ENCODE assay signal across 11 mouse cellular contexts in the genomic region with DNA sequence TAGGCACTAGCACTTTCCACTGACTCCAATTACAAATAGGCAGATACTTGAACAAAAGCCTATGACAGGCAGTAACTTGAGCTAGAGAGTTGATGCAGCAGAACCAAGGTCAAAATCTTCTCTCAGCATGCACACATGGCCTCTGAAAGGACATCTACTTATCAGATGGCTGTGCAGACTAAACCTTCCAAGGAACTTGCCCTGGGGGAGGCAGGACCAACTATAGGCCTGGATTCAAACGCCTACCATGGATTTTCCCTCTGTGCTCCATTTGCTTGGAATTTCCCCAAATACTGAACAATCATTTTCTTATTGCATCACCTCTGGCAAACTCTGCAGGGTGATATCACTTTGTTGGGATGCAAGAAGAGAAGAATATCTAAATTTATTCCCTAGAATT.
A peak's percentile ranks its signal among the peaks of the same experiment; 100 is the strongest.
DNase-seq lines count a peak whose midpoint lies in the region; ATAC-seq and TF ChIP-seq lines count a peak whose summit lies in the region.
"Had no signal": no experiment of that assay in that cellular context is flagged by ENCODE, and none has a peak within 500 bp of the region (broad histone marks: within the 10 kb centered on the region; RNA-seq: fewer than 3 reads in every experiment).

No protein-coding gene starts in this region.

- H3K4me2 ChIP-seq in midbrain, postnatal 0 days (ENCODE audit: low read depth, low read length, poor library complexity, severe bottlenecking) = no peak overlapping the region
- no peak overlapping the region for H3K4me2 ChIP-seq in midbrain, embryonic 16.5 days (ENCODE audit: low read length)
- H3K4me2 ChIP-seq in liver, postnatal 0 days (ENCODE audit: low read depth, low read length) = no peak overlapping the region
- H3K4me2 ChIP-seq: hindbrain, embryonic 15.5 days; limb, embryonic 15.5 days had no signal

- ATAC-seq in midbrain, postnatal 0 days (ENCODE audit: low FRiP score) = no peak
- ATAC-seq in midbrain, embryonic 16.5 days = no peak
- ATAC-seq in liver, postnatal 0 days = no peak

- no peaks in the 10 kb centered on the region for H3K27me3 ChIP-seq in midbrain, postnatal 0 days (ENCODE audit: insufficient read depth, low read length)
- H3K27me3 ChIP-seq in midbrain, embryonic 16.5 days (ENCODE audit: control insufficient read depth, insufficient read depth, low read depth, low read length) = no peaks in the 10 kb centered on the region
- no peaks in the 10 kb centered on the region for H3K27me3 ChIP-seq in liver, postnatal 0 days (ENCODE audit: insufficient read depth, low read length)
- H3K27me3 ChIP-seq: hindbrain, embryonic 15.5 days; limb, embryonic 15.5 days had no signal

- H3K27ac ChIP-seq in midbrain, postnatal 0 days (ENCODE audit: low read depth, low read length) = no peak overlapping the region
- H3K27ac ChIP-seq in midbrain, embryonic 16.5 days (ENCODE audit: low read length) = no peak overlapping the region
- no peak overlapping the region for H3K27ac ChIP-seq in liver, postnatal 0 days (ENCODE audit: low read depth)
- H3K27ac ChIP-seq: hindbrain, embryonic 15.5 days; limb, embryonic 15.5 days had no signal

- TF ChIP-seq EP300 in liver, postnatal 0 days (IDR thresholded peaks at IDR 0.05; ENCODE audit: low read depth) = no peak

- H3K4me1 ChIP-seq in midbrain, postnatal 0 days (ENCODE audit: insufficient read depth, low read length) = no peaks in the 10 kb centered on the region
- no peaks in the 10 kb centered on the region for H3K4me1 ChIP-seq in midbrain, embryonic 16.5 days (ENCODE audit: control insufficient read depth, insufficient read depth, low read length)
- no peaks in the 10 kb centered on the region for H3K4me1 ChIP-seq in liver, postnatal 0 days (ENCODE audit: insufficient read depth)
- H3K4me1 ChIP-seq: hindbrain, embryonic 15.5 days; limb, embryonic 15.5 days had no signal

- H3K9me3 ChIP-seq in midbrain, postnatal 0 days (ENCODE audit: low read length) = no peaks in the 10 kb centered on the region
- H3K9me3 ChIP-seq in midbrain, embryonic 16.5 days (replicated peaks; ENCODE audit: control insufficient read depth, low read length, poor library complexity, severe bottlenecking) = no peaks in the 10 kb centered on the region
- no peaks in the 10 kb centered on the region for H3K9me3 ChIP-seq in liver, postnatal 0 days (ENCODE audit: low read length)
- H3K9me3 ChIP-seq: hindbrain, embryonic 15.5 days; limb, embryonic 15.5 days had no signal

- H3K36me3 ChIP-seq in midbrain, postnatal 0 days (ENCODE audit: insufficient read depth, low read length) = no peaks in the 10 kb centered on the region
- H3K36me3 ChIP-seq in midbrain, embryonic 16.5 days (ENCODE audit: control insufficient read depth, insufficient read depth, low read length) = no peaks in the 10 kb centered on the region
- no peaks in the 10 kb centered on the region for H3K36me3 ChIP-seq in liver, postnatal 0 days (replicated peaks; ENCODE audit: insufficient read depth, low read length)
- H3K36me3 ChIP-seq: hindbrain, embryonic 15.5 days; limb, embryonic 15.5 days had no signal

- peak; percentile 14 for DNase-seq in adrenal gland, adult 8-10 months
- no peak for DNase-seq in adrenal gland, adult 18-20 months (ENCODE audit: low spot score in 2 of 2)
- DNase-seq in midbrain, postnatal 0 days (ENCODE audit: low spot score) = peak; percentile 16
- DNase-seq in gastrocnemius, adult 18-20 months (ENCODE audit: low spot score) = peak; percentile 66
- peak; percentile 20 for DNase-seq in lung, postnatal 14 days
- no peak for DNase-seq in layer of hippocampus, adult 8-10 months (ENCODE audit: low spot score in 2 of 2)
- no peak for DNase-seq in liver, postnatal 0 days
- DNase-seq: cerebellum, adult 11-12 months had no signal

- TF ChIP-seq CTCF in midbrain, postnatal 0 days (IDR thresholded peaks at IDR 0.05) = no peak
- TF ChIP-seq CTCF in liver, postnatal 0 days (IDR thresholded peaks at IDR 0.05; ENCODE audit: low read depth) = no peak

- no peak overlapping the region for H3K9ac ChIP-seq in midbrain, postnatal 0 days (replicated peaks; ENCODE audit: low read length, poor library complexity, severe bottlenecking)
- no peak overlapping the region for H3K9ac ChIP-seq in midbrain, embryonic 16.5 days (ENCODE audit: low read depth, low read length)
- no peak overlapping the region for H3K9ac ChIP-seq in liver, postnatal 0 days (replicated peaks)
- H3K9ac ChIP-seq: hindbrain, embryonic 15.5 days; limb, embryonic 15.5 days had no signal

- 64% methylated on average over 1 of the region's 1 CpGs for WGBS in midbrain, postnatal 0 days
- 50% methylated on average over 1 of the region's 1 CpGs for WGBS in midbrain, embryonic 16.5 days
- 62% methylated on average over 1 of the region's 1 CpGs for WGBS in liver, postnatal 0 days (ENCODE audit: insufficient replicate concordance)

- no peak overlapping the region for H3K4me3 ChIP-seq in midbrain, postnatal 0 days (ENCODE audit: low read depth, low read length)
- no peak overlapping the region for H3K4me3 ChIP-seq in midbrain, embryonic 16.5 days (ENCODE audit: low read depth, low read length)
- H3K4me3 ChIP-seq in liver, postnatal 0 days (ENCODE audit: low read depth, low read length) = no peak overlapping the region
- H3K4me3 ChIP-seq: hindbrain, embryonic 15.5 days; limb, embryonic 15.5 days had no signal

Comparison
In these comparisons a context has a peak if more than half of its experiments do, and no peak if none do; other contexts are left out.
1. DNase-seq: peak in adrenal gland, adult 8-10 months (single experiment), midbrain, postnatal 0 days (single experiment), gastrocnemius, adult 18-20 months (single experiment) and lung, postnatal 14 days (single experiment); none in adrenal gland, adult 18-20 months (0 of 2), layer of hippocampus, adult 8-10 months (0 of 2) and liver, postnatal 0 days (single experiment).